Mouse (Mus musculus) G1E (cell line): ENCODE results near the gene Med12. TPM values are rescaled to one million over a fixed set of nuclear protein-coding genes. Genes with fewer than 3 reads are reported as not detected.

Experiments
- ATAC-seq: 2 replicates; pipeline ENCODE4 v1.8.0; 2016; ENCODE audit warnings: mild to moderate bottlenecking; ENCODE audit not compliant: insufficient number of reproducible peaks, poor library complexity, low FRiP score, severe bottlenecking; ENCODE audit errors: extremely low read depth
- DNase-seq: peaks from one replicate; pipeline ENCODE4 v3.0.0; 2012; ENCODE audit warnings: low spot score
- H3K27me3 ChIP-seq: 2 replicates; pipeline ENCODE4 v1.6.1; 2012; ENCODE audit warnings: mild to moderate bottlenecking, low read length, inconsistent platforms; ENCODE audit not compliant: insufficient read depth
- H3K36me3 ChIP-seq: replicated peaks from 2 replicates; pipeline ENCODE3; 2012; ENCODE audit warnings: mild to moderate bottlenecking, inconsistent platforms
- H3K4me1 ChIP-seq: 2 replicates; pipeline ENCODE4 v1.6.1; 2012; ENCODE audit warnings: low read depth, low read length, inconsistent platforms, mixed read lengths; ENCODE audit not compliant: insufficient read depth
- H3K4me3 ChIP-seq: 2 replicates; pipeline ENCODE4 v1.5.1; 2012; ENCODE audit warnings: low read depth, mild to moderate bottlenecking, inconsistent platforms, low read length, moderate library complexity, mixed read lengths
- H3K9me3 ChIP-seq: replicated peaks from 2 replicates; pipeline ENCODE4 v1.6.1; 2012; ENCODE audit warnings: inconsistent platforms
- CTCF ChIP-seq: IDR thresholded peaks from 2 replicates; pipeline ENCODE4 v1.5.1; 2012; ENCODE audit warnings: low read depth, low read length, inconsistent platforms, mixed read lengths
- GATA1 ChIP-seq: IDR thresholded peaks from 2 replicates; pipeline ENCODE4 v1.6.1; 2012; ENCODE audit warnings: borderline replicate concordance, low read length, inconsistent platforms, mixed read lengths
- GATA2 ChIP-seq: IDR thresholded peaks from 2 replicates; pipeline ENCODE4 v1.6.1; 2012; ENCODE audit warnings: low read depth, low read length, inconsistent platforms, borderline replicate concordance
- POLR2AphosphoS5 ChIP-seq: IDR thresholded peaks from 2 replicates; pipeline ENCODE4 v1.6.1; 2012; ENCODE audit warnings: low read depth, low read length, inconsistent platforms; ENCODE audit not compliant: insufficient replicate concordance
- TAL1 ChIP-seq: conservative IDR thresholded peaks from 2 replicates; pipeline ENCODE4 v1.6.1; 2012; ENCODE audit warnings: low read depth, low read length, inconsistent platforms, mixed read lengths
- polyA plus RNA-seq: library from polyadenylated mRNA; stranded (reverse); fragments of >175 nt; gene quantifications from 2 replicates; pipeline ENCODE4 v1.2.3, GENCODE M21; 2012
- total RNA-seq, 2 experiments: library from RNA; stranded (forward) in 1 of 2; stranded (reverse) in 1 of 2; fragments of 200-1000 nt in 1 of 2; fragments of >200 nt in 1 of 2; fragmentation: Nextera tagmentation in 1 of 2; gene quantifications; 2 replicates each; pipeline ENCODE4 v1.2.3; 2014 to 2017

Gene Med12
- total and polyA plus RNA-seq, 3 experiments, result 37.9 to 128 (median 44.8) TPM

DNA sequence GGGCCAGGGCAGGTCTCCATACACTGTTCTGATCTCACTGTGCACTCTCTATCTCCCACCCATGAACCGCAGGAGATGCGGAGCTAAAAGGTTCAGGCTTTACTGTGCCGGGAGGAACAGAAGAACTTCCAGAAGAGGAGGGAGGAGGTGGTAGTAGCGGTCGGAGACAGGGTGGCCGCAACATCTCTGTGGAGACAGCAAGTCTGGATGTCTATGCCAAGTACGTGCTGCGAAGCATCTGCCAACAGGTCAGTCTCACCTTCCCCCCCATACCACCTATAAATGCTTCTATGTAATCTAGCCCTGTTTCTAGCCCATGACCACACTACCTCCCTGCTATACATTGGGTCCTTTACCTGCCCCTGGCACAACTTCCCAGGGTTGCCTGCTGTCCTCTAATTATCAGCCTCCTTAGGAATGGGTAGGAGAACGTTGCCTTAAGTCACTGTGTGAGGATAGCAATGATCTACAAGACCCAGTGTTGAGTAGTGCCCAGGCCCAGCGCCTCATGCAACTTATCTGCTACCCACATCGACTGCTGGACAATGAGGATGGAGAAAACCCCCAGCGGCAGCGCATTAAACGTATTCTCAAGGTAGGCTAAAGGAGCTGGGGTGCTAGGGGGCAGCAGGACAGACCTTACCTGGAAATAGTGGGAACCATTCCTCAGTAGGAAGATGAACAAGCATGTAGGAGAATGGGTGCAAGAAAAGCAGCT lies 12.3 kb downstream of the Med12 start:
- no peak for ATAC-seq
- H3K36me3 ChIP-seq, result peaks cover 93% of the 10 kb centered on the region
- no peaks in the 10 kb centered on the region for H3K9me3 ChIP-seq

GRCm38 (mm10) chrX:101287543-101287942 lies 13.7 kb downstream of the Med12 start:
- H3K4me3 ChIP-seq, result no peak overlapping the region; the same call in 1 of the 2 replicates
- TF ChIP-seq POLR2AphosphoS5 (no peak), TAL1 (peak; percentile 96)
- no peaks in the 10 kb centered on the region for H3K27me3 ChIP-seq
- H3K9me3 ChIP-seq, result no peaks in the 10 kb centered on the region
- ATAC-seq (peak; percentile 92), DNase-seq (peak; percentile 73)
- peaks cover 48% of the 10 kb centered on the region for H3K4me1 ChIP-seq
- peaks cover 93% of the 10 kb centered on the region for H3K36me3 ChIP-seq

More for the DNA sequence above, 12.3 kb downstream of the Med12 start:
- Histone ChIP-seq H3K4me1 (peaks cover 48% of the 10 kb centered on the region), H3K27me3 (no peaks in the 10 kb centered on the region), H3K4me3 (no peak overlapping the region)
- DNase-seq, result no peak
- TF ChIP-seq POLR2AphosphoS5 (no peak), GATA1 (no peak), GATA2 (no peak), TAL1 (no peak), CTCF (no peak)

GRCm38 (mm10) chrX:101288432-101288831 lies 14.6 kb downstream of the Med12 start:
- TF ChIP-seq GATA1 (no peak), GATA2 (no peak), POLR2AphosphoS5 (no peak), TAL1 (no peak), CTCF (no peak)
- H3K27me3 ChIP-seq, result no peaks in the 10 kb centered on the region
- H3K36me3 ChIP-seq, result peaks cover 93% of the 10 kb centered on the region
- H3K4me1 ChIP-seq, result peaks cover 48% of the 10 kb centered on the region
- no peak for DNase-seq
- H3K4me3 ChIP-seq, result no peak overlapping the region
- no peaks in the 10 kb centered on the region for H3K9me3 ChIP-seq
- no peak for ATAC-seq

DNA sequence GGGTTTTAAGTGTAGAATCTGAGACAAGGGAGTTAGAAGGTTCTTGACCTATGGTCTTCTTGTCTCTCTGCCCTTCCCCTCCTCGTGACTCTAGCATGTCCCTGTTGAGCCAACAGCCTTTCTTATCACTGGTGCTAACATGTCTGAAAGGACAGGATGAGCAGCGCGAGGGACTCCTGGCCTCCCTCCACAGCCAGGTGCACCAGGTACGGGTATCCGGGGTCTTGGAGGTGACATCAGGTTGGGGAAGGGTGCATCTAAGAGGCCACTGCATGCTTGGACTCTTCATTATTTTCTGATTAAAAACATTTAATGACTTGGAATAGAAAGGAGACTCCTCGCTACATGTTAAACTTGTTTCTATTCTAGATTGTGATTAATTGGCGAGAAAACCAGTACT lies 15.2 kb downstream of the Med12 start:
- no peak for DNase-seq

GRCm38 (mm10) chrX:101290111-101290510 lies 16.3 kb downstream of the Med12 start:
- Histone ChIP-seq H3K4me1 (peaks cover 48% of the 10 kb centered on the region), H3K27me3 (no peaks in the 10 kb centered on the region), H3K4me3 (no peak overlapping the region), H3K9me3 (no peaks in the 10 kb centered on the region), H3K36me3 (peaks cover 93% of the 10 kb centered on the region)
- TF ChIP-seq TAL1 (no peak), GATA1 (no peak), POLR2AphosphoS5 (no peak), GATA2 (no peak), CTCF (no peak)
- DNase-seq (no peak), ATAC-seq (no peak)

More for the DNA sequence above, 15.2 kb downstream of the Med12 start:
- no peak for TF ChIP-seq TAL1
- TF ChIP-seq GATA1, result no peak
- TF ChIP-seq GATA2, result no peak
- no peak for TF ChIP-seq CTCF
- no peak for TF ChIP-seq POLR2AphosphoS5
- Histone ChIP-seq H3K4me3 (no peak overlapping the region), H3K4me1 (peaks cover 48% of the 10 kb centered on the region), H3K27me3 (no peaks in the 10 kb centered on the region), H3K36me3 (peaks cover 93% of the 10 kb centered on the region), H3K9me3 (no peaks in the 10 kb centered on the region)
- ATAC-seq, result no peak

- no peak for ATAC-seq
- no peak for DNase-seq
- H3K4me1 ChIP-seq, result peaks cover 6% of the 10 kb centered on the region; the same call in 1 of the 2 replicates
- H3K36me3 ChIP-seq, result peaks cover 40% of the 10 kb centered on the region
- no peaks in the 10 kb centered on the region for H3K9me3 ChIP-seq
- H3K27me3 ChIP-seq, result peaks cover 8% of the 10 kb centered on the region; the same call in 1 of the 2 replicates
- no peak within 1 kb of the TSS for H3K4me3 ChIP-seq
- TF ChIP-seq TAL1 (no peak), POLR2AphosphoS5 (no peak), GATA1 (no peak), GATA2 (no peak), CTCF (no peak)
Measured at GRCm38 (mm10) chrX:101299055-101299454, 25.2 kb downstream of the Med12 start, which contains the start of gene Nlgn3. Gene Nlgn3, plus strand, starts transcription at chrX:101299168.
